Mouse (Mus musculus) stomach, postnatal 0 days (tissue): ENCODE data around the gene Tmeff2. TPM values are rescaled to one million over a fixed set of nuclear protein-coding genes. Genes with fewer than 3 reads are reported as not detected.

ENCODE experiments used
- ATAC-seq: fragments of 200-750 bp; cut with Nextera tagmentation; 2 replicates; pipeline ENCODE4 v1.8.0; 2017; ENCODE audit not compliant: low FRiP score, low TSS enrichment
- DNase-seq: peaks from one replicate; pipeline ENCODE4 v3.0.0-alpha.2; 2016; ENCODE audit warnings: low spot score
- H3K27ac ChIP-seq: fragments of 300-500 bp; sonication (generic); replicated peaks from 2 replicates; pipeline ENCODE4 v1.5.1; 2014; ENCODE audit warnings: mild to moderate bottlenecking, control low read depth
- H3K27me3 ChIP-seq: fragments of 300-500 bp; sonication (generic); 2 replicates; pipeline ENCODE4 v1.6.1; 2014; ENCODE audit warnings: low read length; ENCODE audit not compliant: control insufficient read depth, insufficient read depth
- H3K36me3 ChIP-seq: fragments of 300-500 bp; sonication (generic); 2 replicates; pipeline ENCODE4 v1.6.1; 2014; ENCODE audit warnings: low read length, mixed read lengths; ENCODE audit not compliant: control insufficient read depth, insufficient read depth
- H3K4me1 ChIP-seq: fragments of 300-500 bp; sonication (generic); replicated peaks from 2 replicates; pipeline ENCODE4 v1.6.1; 2014; ENCODE audit warnings: antibody characterized with exemption; ENCODE audit not compliant: control insufficient read depth, insufficient read depth
- H3K4me2 ChIP-seq: fragments of 300-500 bp; sonication (generic); replicated peaks from 2 replicates; pipeline ENCODE4 v1.6.1; 2014; ENCODE audit warnings: low read depth, mild to moderate bottlenecking, control low read depth, moderate library complexity
- H3K4me3 ChIP-seq: fragments of 300-500 bp; sonication (generic); 2 replicates; pipeline ENCODE4 v1.5.1; 2014; ENCODE audit warnings: low read depth, low read length, control low read depth
- H3K9ac ChIP-seq: fragments of 300-500 bp; sonication (generic); 2 replicates; pipeline ENCODE4 v1.6.1; 2014; ENCODE audit warnings: mild to moderate bottlenecking, low read length, control low read depth, mixed read lengths
- H3K9me3 ChIP-seq: fragments of 300-500 bp; sonication (generic); 2 replicates; pipeline ENCODE4 v1.6.1; 2016; ENCODE audit warnings: low read length; ENCODE audit not compliant: control insufficient read depth
- CTCF ChIP-seq: IDR thresholded peaks from 2 replicates; pipeline ENCODE4 v1.5.1; 2016; ENCODE audit warnings: antibody characterized with exemption, low read depth, mild to moderate bottlenecking, moderate library complexity
- EP300 ChIP-seq: optimal IDR thresholded peaks from 2 replicates; pipeline ENCODE3; 2016; ENCODE audit warnings: antibody characterized with exemption
- WGBS: fragments of 180-500 bp; shearing (Covaris S2); extraction: QIAGEN DNeasy Blood & Tissue Kit; methylation state at CpG from one replicate; pipeline ENCODE4 v1.1.7; 2014; 5-methylcytosine and 5-hydroxymethylcytosine counted together
- polyA plus RNA-seq: library from polyadenylated mRNA; unstranded; fragments of >200 nt; fragmentation: Nextera tagmentation; extraction: Ambion mirVana; gene quantifications from 2 replicates; pipeline ENCODE4 v1.2.1, GENCODE M21; 2015

Gene Tmeff2
- polyA plus RNA-seq, 1 experiment from 2014 or later: 5.0 TPM

- no peak overlapping the region for H3K4me2 ChIP-seq
- WGBS: 49% methylated on average over 10 of the region's 10 CpGs
- no peak overlapping the region for H3K4me3 ChIP-seq
- ATAC-seq (no peak), DNase-seq (no peak)
- TF ChIP-seq CTCF (no peak), EP300 (no peak)
- H3K27me3 ChIP-seq: no peaks in the 10 kb centered on the region
- H3K27ac ChIP-seq: no peak overlapping the region
- H3K36me3 ChIP-seq: no peaks in the 10 kb centered on the region
- no peak overlapping the region for H3K9ac ChIP-seq
- H3K9me3 ChIP-seq: no peaks in the 10 kb centered on the region
- H3K4me1 ChIP-seq: no peaks in the 10 kb centered on the region
Observed at GRCm38 (mm10) chr1:51125671-51126424, 225.4 kb downstream of the Tmeff2 start.

- WGBS: 62% methylated on average over 5 of the region's 5 CpGs
- TF ChIP-seq EP300: no peak
- no peak for TF ChIP-seq CTCF
- Histone ChIP-seq H3K27ac (no peak overlapping the region), H3K9ac (no peak overlapping the region), H3K4me2 (no peak overlapping the region), H3K36me3 (no peaks in the 10 kb centered on the region), H3K4me3 (no peak overlapping the region), H3K4me1 (no peaks in the 10 kb centered on the region), H3K9me3 (no peaks in the 10 kb centered on the region), H3K27me3 (no peaks in the 10 kb centered on the region)
- ATAC-seq: no peak
- DNase-seq: no peak
Observed at GRCm38 (mm10) chr1:51126425-51126765, 225.9 kb downstream of the Tmeff2 start.

GRCm38 (mm10) chr1:51136792-51137191 is 236.3 kb downstream of the Tmeff2 start:
- no peak for DNase-seq
- no peaks in the 10 kb centered on the region for H3K27me3 ChIP-seq
- H3K4me1 ChIP-seq: no peaks in the 10 kb centered on the region
- no peak for ATAC-seq
- H3K4me2 ChIP-seq: no peak overlapping the region
- no peak overlapping the region for H3K4me3 ChIP-seq
- WGBS: 14% methylated on average over 2 of the region's 2 CpGs
- H3K36me3 ChIP-seq: no peaks in the 10 kb centered on the region
- H3K9me3 ChIP-seq: no peaks in the 10 kb centered on the region
- H3K9ac ChIP-seq: no peak overlapping the region
- H3K27ac ChIP-seq: no peak overlapping the region
- TF ChIP-seq EP300 (no peak), CTCF (no peak)

GRCm38 (mm10) chr1:51139605-51140004 is 239.2 kb downstream of the Tmeff2 start:
- Histone ChIP-seq H3K4me3 (no peak overlapping the region), H3K9me3 (no peaks in the 10 kb centered on the region), H3K4me2 (no peak overlapping the region), H3K27me3 (no peaks in the 10 kb centered on the region), H3K36me3 (no peaks in the 10 kb centered on the region), H3K27ac (no peak overlapping the region), H3K4me1 (no peaks in the 10 kb centered on the region), H3K9ac (no peak overlapping the region)
- ATAC-seq (no peak), DNase-seq (no peak)
- TF ChIP-seq EP300 (no peak), CTCF (no peak)
- 85% methylated on average over 10 of the region's 10 CpGs for WGBS

GRCm38 (mm10) chr1:51141381-51141780 is 240.9 kb downstream of the Tmeff2 start:
- 88% methylated on average over 1 of the region's 1 CpGs for WGBS
- TF ChIP-seq CTCF: no peak
- no peak for TF ChIP-seq EP300
- no peaks in the 10 kb centered on the region for H3K9me3 ChIP-seq
- H3K4me1 ChIP-seq: no peaks in the 10 kb centered on the region
- H3K4me3 ChIP-seq: no peak overlapping the region
- H3K27ac ChIP-seq: no peak overlapping the region
- no peaks in the 10 kb centered on the region for H3K36me3 ChIP-seq
- no peak overlapping the region for H3K9ac ChIP-seq
- no peaks in the 10 kb centered on the region for H3K27me3 ChIP-seq
- H3K4me2 ChIP-seq: no peak overlapping the region
- no peak for ATAC-seq
- no peak for DNase-seq

- Histone ChIP-seq H3K36me3 (no peaks in the 10 kb centered on the region), H3K4me2 (no peak overlapping the region), H3K9me3 (no peaks in the 10 kb centered on the region), H3K4me1 (no peaks in the 10 kb centered on the region), H3K27ac (no peak overlapping the region), H3K4me3 (no peak overlapping the region), H3K9ac (no peak overlapping the region), H3K27me3 (no peaks in the 10 kb centered on the region)
- no peak for TF ChIP-seq CTCF
- TF ChIP-seq EP300: no peak
- 83% methylated on average over 3 of the region's 3 CpGs for WGBS
- no peak for ATAC-seq
- no peak for DNase-seq
Observed at GRCm38 (mm10) chr1:51142729-51143128, 242.3 kb downstream of the Tmeff2 start.
